Mouse (Mus musculus) neutrophil, adult 5-6 weeks (primary cell): Measurements from ENCODE around the gene Gm10073. TPM values are rescaled to one million over a fixed set of nuclear protein-coding genes. Genes with fewer than 3 reads are reported as not detected.
"Not testable (repeated sequence)": the region's sequence is repeated elsewhere in the genome, so short reads cannot be mapped to it uniquely, and the experiment has no call there.

Experiments
- ATAC-seq: fragments of 151-379, 151-347 bp; 2 replicates; pipeline ENCODE4 v1.8.0; 2017; ENCODE audit warnings: mild to moderate bottlenecking, moderate TSS enrichment; ENCODE audit not compliant: insufficient number of reproducible peaks, poor library complexity, low FRiP score, severe bottlenecking; ENCODE audit errors: extremely low read depth
- total RNA-seq: library from RNA; stranded (forward); fragments of 200-1000 nt; gene quantifications from 2 replicates; pipeline ENCODE4 v1.2.3, GENCODE M21; 2017

Gene Gm10073
- total RNA-seq, 1 experiment from 2014 or later = 2.4 TPM

DNA sequence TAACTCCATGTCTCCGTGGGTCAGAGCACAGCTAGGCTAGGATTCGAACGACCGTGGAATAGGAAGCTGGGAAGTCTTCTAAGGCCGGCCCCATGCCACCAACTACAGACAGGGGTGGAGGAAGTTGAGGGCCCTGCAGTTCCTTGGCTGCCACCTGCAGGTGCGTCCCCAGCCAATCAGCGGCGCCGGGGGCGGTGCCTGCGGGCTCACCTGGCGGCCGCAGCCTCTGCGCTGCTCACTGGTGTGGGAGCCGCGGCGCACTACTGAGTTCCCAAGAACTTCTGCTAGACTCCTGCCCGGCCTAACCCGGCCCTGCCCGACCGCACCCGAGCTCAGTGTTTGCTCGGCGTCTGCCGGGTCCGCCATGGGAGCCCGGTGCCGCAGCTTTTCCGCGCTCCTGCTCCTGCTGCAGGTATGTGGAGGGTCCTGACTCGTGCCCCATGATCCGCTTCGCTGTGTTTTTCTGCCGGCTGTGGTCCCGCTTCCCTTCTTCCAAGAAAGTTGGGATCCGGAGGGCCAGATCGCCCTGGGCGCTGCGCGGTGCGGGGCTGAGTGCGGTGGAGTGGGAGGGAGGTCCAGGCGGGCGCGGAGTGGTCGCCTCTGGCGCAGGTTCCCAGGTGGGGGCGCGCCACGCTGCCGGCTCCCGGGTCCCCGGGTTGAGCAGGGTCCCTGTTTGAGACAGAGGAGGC, 30.0 kb upstream of the Gm10073 start, which contains the start of gene Cdh1:
Cdh1 (plus strand) TSS at position 221 of the 689 bp plus-strand sequence.
- no peak for ATAC-seq

GRCm38 (mm10) chr8:106599265-106599979, 26.2 kb upstream of the Gm10073 start:
- ATAC-seq = no peak

GRCm38 (mm10) chr8:106597067-106597466, 23.8 kb upstream of the Gm10073 start:
- ATAC-seq = no peak

DNA sequence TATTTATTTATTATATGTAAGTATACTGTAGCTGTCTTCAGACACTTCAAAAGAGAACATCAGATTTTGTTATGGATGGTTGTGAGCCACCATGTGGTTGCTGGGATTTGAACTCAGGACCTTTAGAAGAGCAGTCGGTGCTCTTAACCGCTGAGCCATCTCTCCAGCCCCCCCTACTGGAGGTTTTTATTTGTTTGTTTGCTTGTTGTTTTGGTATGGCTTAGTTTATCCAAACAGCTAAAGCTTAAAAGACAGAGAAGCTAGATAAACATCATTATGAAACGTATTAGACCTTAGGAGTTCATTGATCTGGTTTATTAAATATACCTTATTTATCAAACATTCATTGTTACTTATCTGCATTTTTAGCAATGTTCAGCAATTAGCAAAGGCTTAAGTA, 22.4 kb upstream of the Gm10073 start:
- ATAC-seq = not testable (repeated sequence)

- ATAC-seq = no peak
These were observed 19.2 kb upstream of the Gm10073 start for GRCm38 (mm10) chr8:106592458-106592857.

- ATAC-seq = no peak
These were observed 15.5 kb upstream of the Gm10073 start for GRCm38 (mm10) chr8:106588443-106589431.

DNA sequence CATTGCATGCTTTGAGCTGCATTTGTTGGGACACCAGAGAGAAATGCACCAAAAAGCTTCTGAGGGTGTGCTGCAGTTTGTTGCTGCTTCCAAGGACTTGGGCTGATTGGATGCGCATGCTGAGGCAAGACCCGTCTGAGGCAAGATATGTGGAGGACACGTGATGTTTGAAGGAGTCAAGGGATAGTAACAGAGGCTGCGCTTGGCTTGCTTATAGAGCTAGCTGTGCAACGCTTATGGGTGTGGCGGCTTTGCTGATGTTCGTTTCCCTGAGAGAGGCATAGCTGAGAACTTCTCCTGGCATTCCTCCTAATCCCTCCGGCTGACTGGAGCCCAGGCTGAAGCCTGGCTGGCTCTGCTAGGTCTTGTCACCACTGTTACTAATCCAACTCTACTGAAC, 13.6 kb upstream of the Gm10073 start:
- ATAC-seq = no peak

DNA sequence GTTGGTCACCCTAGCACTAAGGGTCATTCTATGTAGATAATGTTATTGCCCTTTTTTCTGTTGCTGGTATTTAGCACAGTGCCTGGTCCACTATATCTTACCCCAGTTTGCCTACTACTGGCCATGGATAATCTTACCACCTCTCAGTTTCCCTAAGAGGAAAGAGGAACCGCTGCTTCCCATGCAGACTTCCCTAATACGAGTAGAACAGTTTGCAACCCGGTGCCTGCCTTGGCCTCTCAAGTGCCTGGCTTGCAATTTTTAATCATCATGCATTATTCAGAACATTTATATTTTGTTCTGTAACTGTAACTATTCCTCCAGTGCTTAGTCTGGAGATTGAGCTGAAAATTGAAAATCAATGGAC, 12.4 kb upstream of the Gm10073 start:
- ATAC-seq = no peak

GRCm38 (mm10) chr8:106584942-106585670, 11.8 kb upstream of the Gm10073 start:
- no peak for ATAC-seq

- ATAC-seq = no peak
These were observed 8.3 kb upstream of the Gm10073 start for GRCm38 (mm10) chr8:106581344-106582088.

DNA sequence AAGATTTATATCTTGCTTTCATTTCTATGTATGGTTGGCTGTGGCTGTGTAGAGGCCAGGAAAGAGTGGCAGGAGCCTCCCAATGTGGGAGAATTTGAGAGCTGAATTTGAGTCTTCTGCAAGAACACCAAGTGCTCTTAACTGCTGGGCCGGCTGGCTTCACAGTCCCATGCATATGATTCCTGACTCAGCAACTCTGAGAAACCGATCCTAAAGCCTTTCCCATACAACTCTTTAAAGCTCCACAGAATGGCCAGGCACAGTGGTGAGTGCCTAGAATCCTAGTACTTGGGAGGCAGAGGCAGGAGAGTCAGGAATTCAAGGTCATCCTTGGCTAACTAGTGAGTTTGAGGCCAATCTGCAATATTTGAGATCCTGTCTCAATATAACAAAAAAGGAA, 6.2 kb upstream of the Gm10073 start:
- ATAC-seq = no peak

DNA sequence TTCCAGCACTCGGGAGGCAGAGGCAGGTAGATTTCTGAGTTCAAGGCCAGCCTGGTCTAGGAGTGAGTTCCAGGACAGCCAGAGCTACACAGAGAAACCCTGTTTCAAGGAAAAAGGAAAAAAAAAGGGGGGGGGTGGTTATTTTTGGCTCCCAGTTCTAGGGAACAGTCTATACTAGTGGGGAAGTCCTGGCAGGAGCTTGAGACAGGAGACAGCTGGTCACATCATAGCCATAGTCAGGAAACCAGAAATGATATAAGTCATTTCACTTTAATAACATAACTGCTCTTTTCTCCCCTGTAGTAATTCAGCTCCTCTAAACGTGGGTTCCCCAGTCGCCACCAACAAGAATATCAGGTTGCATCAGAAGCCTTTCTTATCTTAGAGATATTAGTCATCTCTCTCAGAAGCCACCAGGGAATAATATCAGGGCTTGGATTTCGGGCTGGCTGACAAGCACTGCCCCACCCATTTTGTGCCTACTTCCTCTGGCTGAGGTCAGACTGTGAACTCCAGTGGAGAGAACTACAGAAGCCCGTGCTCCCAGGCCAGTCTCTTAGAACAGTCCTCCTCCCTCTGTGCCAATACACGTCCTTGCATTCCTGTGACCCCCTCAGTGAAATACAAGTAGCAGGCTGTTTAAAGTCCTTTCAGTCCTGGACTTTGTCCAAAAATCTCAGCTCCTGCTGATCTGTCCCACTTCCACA, 3.7 kb upstream of the Gm10073 start:
- no peak for ATAC-seq

GRCm38 (mm10) chr8:106574283-106574682, 1.0 kb upstream of the Gm10073 start:
- ATAC-seq = no peak

- not testable (repeated sequence) for ATAC-seq
These were observed 1.1 kb downstream of the Gm10073 start for GRCm38 (mm10) chr8:106572175-106572574.

- ATAC-seq = no peak
These were observed 1.6 kb downstream of the Gm10073 start for GRCm38 (mm10) chr8:106571551-106572172.

DNA sequence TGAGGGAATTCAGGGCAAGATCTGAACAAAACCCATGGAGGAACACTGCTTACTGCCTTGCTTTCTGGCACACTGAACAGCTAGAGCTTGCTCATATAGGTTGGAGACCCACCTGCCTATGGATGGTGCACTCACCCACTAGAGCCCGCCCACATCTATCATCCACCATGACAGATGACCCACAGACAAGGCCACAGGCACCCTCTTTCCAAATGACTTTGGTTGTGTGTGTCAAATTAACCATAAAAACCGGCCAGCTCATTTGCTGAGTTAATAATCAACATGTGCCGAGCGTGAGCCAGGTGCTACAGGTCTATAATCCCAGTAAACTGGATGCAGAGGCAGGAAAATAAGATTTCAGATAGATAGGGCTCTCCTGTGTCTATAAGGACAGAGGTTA, 2.9 kb downstream of the Gm10073 start:
- no peak for ATAC-seq

DNA sequence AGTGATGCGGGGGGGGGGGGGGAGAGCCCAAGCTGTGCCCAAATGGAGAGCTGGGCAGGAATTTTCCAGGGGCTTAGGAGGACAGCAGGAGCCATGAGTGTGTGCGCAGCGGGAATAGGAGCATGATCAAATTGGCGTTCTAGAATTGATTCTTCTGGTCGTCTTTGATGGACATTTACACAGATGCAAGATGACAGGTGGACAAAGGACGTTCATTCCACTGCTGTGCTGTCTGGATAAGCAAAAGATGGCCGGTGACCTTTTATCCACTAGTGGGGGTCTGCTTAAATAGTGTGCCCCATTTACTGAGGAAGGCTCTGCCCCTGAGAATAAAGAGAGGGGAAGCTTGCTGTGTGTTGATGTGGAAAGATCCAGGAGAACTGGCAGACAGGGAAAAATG, 4.3 kb downstream of the Gm10073 start:
- no peak for ATAC-seq
